Mouse (Mus musculus) stomach, embryonic 15.5 days (tissue): ENCODE measurements around the gene Atp6v1e2. TPM values are rescaled to one million over a fixed set of nuclear protein-coding genes. Genes with fewer than 3 reads are reported as not detected.

Experiments
- ATAC-seq: fragments of 200-750 bp; cut with Nextera tagmentation; 2 replicates; pipeline ENCODE4 v1.8.0; 2017; ENCODE audit warnings: low read depth, moderate number of reproducible peaks, moderate TSS enrichment; ENCODE audit not compliant: insufficient read depth, low FRiP score
- H3K27ac ChIP-seq: fragments of 300-500 bp; sonication (generic); 2 replicates; pipeline ENCODE4 v1.5.1; 2015; ENCODE audit warnings: mild to moderate bottlenecking, inconsistent platforms
- H3K27me3 ChIP-seq: fragments of 300-500 bp; sonication (generic); replicated peaks from 2 replicates; pipeline ENCODE4 v1.6.1; 2015; ENCODE audit warnings: inconsistent platforms
- H3K36me3 ChIP-seq: fragments of 300-500 bp; sonication (generic); 2 replicates; pipeline ENCODE4 v1.6.1; 2015; ENCODE audit warnings: inconsistent platforms
- H3K4me1 ChIP-seq: fragments of 300-500 bp; sonication (generic); 2 replicates; pipeline ENCODE4 v1.6.1; 2015; ENCODE audit warnings: inconsistent platforms
- H3K4me2 ChIP-seq: fragments of 300-500 bp; sonication (generic); 2 replicates; pipeline ENCODE4 v1.6.1; 2015; ENCODE audit warnings: mild to moderate bottlenecking, inconsistent platforms
- H3K4me3 ChIP-seq: fragments of 300-500 bp; sonication (generic); replicated peaks from 2 replicates; pipeline ENCODE4 v1.5.1; 2015; ENCODE audit warnings: inconsistent platforms
- H3K9ac ChIP-seq: fragments of 300-500 bp; sonication (generic); 2 replicates; pipeline ENCODE4 v1.6.1; 2015; ENCODE audit warnings: inconsistent platforms
- H3K9me3 ChIP-seq: fragments of 300-500 bp; sonication (generic); 2 replicates; pipeline ENCODE4 v1.6.1; 2016; ENCODE audit warnings: inconsistent platforms
- WGBS: fragments of 180-500 bp; shearing (Covaris S2); methylation state at CpG from one replicate; pipeline ENCODE4 v1.1.7; 2015; 5-methylcytosine and 5-hydroxymethylcytosine counted together
- polyA plus RNA-seq: library from polyadenylated mRNA; unstranded; fragments of >200 nt; fragmentation: Nextera tagmentation; extraction: Ambion mirVana; gene quantifications from 2 replicates; pipeline ENCODE4 v1.2.1, GENCODE M21; 2015

The Atp6v1e2 gene
- polyA plus RNA-seq, 1 experiment from 2014 or later = not detected

DNA sequence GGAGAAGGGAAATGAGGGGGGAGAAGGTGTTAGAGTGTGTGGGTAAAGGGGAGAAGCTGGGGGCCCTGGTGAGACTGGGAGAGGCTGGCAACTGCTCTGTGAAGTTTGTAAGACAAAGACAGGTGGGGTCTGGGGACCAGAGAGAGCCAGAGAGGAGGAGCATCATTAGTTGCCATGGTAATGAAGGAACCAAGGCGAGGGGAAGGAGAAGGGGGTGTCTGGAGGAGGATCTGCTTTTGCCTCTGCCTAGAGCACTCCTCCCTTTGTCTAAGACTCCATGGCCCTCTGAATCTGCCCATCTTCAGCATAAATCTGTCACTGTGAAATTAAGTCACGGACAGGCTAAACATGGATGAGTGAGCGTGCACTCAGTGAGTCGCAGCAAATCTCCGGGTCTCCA, 14.8 kb downstream of the Atp6v1e2 start:
- Histone ChIP-seq H3K4me3 (no peak overlapping the region), H3K27me3 (0 out of 2 replicates have a peak, but pooled peaks cover 6% of the 10 kb centered on the region), H3K9me3 (no peaks in the 10 kb centered on the region), H3K4me2 (no peak overlapping the region), H3K9ac (no peak overlapping the region), H3K27ac (no peak overlapping the region), H3K36me3 (no peaks in the 10 kb centered on the region), H3K4me1 (no peaks in the 10 kb centered on the region)
- ATAC-seq = no peak
- WGBS = 50% methylated on average over 5 of the region's 5 CpGs

- Histone ChIP-seq H3K9me3 (no peaks in the 10 kb centered on the region), H3K4me3 (no peak overlapping the region), H3K36me3 (no peaks in the 10 kb centered on the region), H3K27me3 (0 out of 2 replicates have a peak, but pooled peaks cover 6% of the 10 kb centered on the region), H3K4me2 (no peak overlapping the region), H3K27ac (no peak overlapping the region), H3K9ac (no peak overlapping the region), H3K4me1 (no peaks in the 10 kb centered on the region)
- ATAC-seq = no peak
These were observed 17.7 kb downstream of the Atp6v1e2 start for GRCm38 (mm10) chr17:86929981-86930380.

DNA sequence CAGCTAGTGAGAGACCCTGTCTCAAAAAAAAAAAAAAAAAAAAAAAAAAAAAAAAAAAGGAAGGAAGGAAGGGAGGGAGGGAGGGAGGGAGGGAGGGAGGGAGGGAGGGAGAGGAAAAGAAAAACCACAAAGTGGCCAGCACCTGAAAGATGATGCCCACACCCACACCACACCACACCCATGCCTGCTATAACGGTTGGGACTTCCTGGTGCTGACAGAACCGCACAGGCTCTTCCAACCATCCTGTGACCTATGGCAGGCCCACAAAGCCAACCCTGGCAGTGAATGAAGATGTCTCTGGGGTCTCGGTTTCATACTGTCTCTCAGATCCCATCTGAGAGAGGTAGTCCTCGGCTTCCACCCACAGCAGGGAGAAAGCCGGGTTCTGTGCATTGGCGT, 18.3 kb downstream of the Atp6v1e2 start:
- Histone ChIP-seq H3K4me2 (no peak overlapping the region), H3K27ac (no peak overlapping the region), H3K4me1 (no peaks in the 10 kb centered on the region), H3K4me3 (no peak overlapping the region), H3K9me3 (no peaks in the 10 kb centered on the region), H3K9ac (no peak overlapping the region), H3K36me3 (no peaks in the 10 kb centered on the region), H3K27me3 (no peaks in the 10 kb centered on the region)
- whole genome bisulfite sequencing = 74% methylated on average over 6 of the region's 6 CpGs
- ATAC-seq = no peak

DNA sequence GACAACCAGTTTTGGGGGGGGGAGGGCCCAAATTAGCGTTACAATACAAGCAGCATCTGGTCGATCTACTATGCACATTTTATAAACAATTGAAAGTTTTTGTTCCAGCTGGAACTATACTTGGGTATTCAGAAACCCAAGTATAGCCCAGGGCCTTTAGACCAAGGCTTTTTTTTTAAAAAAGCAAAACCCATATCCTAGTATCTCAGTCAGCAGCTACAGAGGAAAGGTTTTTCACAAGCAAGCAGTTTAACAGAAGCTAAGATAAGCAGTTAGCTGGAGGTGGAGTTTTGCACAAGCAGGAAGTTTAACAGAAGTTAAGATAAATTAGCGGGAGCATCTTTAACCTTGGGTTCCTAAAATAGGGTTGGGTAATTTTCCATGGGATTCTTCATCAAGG, 20.9 kb downstream of the Atp6v1e2 start:
- no peaks in the 10 kb centered on the region for H3K9me3 ChIP-seq
- 82% methylated on average over 3 of the region's 3 CpGs for WGBS
- H3K9ac ChIP-seq = no peak overlapping the region
- no peak overlapping the region for H3K4me2 ChIP-seq
- H3K4me1 ChIP-seq = no peaks in the 10 kb centered on the region
- no peak overlapping the region for H3K4me3 ChIP-seq
- ATAC-seq = no peak
- H3K36me3 ChIP-seq = no peaks in the 10 kb centered on the region
- no peak overlapping the region for H3K27ac ChIP-seq
- H3K27me3 ChIP-seq = no peaks in the 10 kb centered on the region

- Histone ChIP-seq H3K27ac (no peak overlapping the region), H3K4me1 (no peaks in the 10 kb centered on the region), H3K9me3 (no peaks in the 10 kb centered on the region), H3K9ac (no peak overlapping the region), H3K27me3 (no peaks in the 10 kb centered on the region), H3K36me3 (no peaks in the 10 kb centered on the region), H3K4me2 (no peak overlapping the region), H3K4me3 (no peak overlapping the region)
- no peak for ATAC-seq
- WGBS = 65% methylated on average over 3 of the region's 3 CpGs
These were observed 23.0 kb downstream of the Atp6v1e2 start for GRCm38 (mm10) chr17:86924679-86925078.

- H3K4me3 ChIP-seq = no peak overlapping the region
- no peak overlapping the region for H3K9ac ChIP-seq
- no peaks in the 10 kb centered on the region for H3K4me1 ChIP-seq
- no peaks in the 10 kb centered on the region for H3K36me3 ChIP-seq
- ATAC-seq = no peak
- no peak overlapping the region for H3K4me2 ChIP-seq
- WGBS = 66% methylated on average over 11 of the region's 11 CpGs
- no peaks in the 10 kb centered on the region for H3K9me3 ChIP-seq
- H3K27ac ChIP-seq = no peak overlapping the region
- H3K27me3 ChIP-seq = no peaks in the 10 kb centered on the region
These were observed 28.0 kb downstream of the Atp6v1e2 start for GRCm38 (mm10) chr17:86919729-86920128.

- H3K4me1 ChIP-seq = no peaks in the 10 kb centered on the region
- WGBS = 63% methylated on average over 6 of the region's 6 CpGs
- no peak overlapping the region for H3K4me2 ChIP-seq
- H3K9me3 ChIP-seq = no peaks in the 10 kb centered on the region
- no peak overlapping the region for H3K9ac ChIP-seq
- no peak for ATAC-seq
- no peak overlapping the region for H3K27ac ChIP-seq
- H3K27me3 ChIP-seq = no peaks in the 10 kb centered on the region
- no peak overlapping the region for H3K4me3 ChIP-seq
- no peaks in the 10 kb centered on the region for H3K36me3 ChIP-seq
These were observed 28.9 kb downstream of the Atp6v1e2 start for GRCm38 (mm10) chr17:86918786-86919185.

DNA sequence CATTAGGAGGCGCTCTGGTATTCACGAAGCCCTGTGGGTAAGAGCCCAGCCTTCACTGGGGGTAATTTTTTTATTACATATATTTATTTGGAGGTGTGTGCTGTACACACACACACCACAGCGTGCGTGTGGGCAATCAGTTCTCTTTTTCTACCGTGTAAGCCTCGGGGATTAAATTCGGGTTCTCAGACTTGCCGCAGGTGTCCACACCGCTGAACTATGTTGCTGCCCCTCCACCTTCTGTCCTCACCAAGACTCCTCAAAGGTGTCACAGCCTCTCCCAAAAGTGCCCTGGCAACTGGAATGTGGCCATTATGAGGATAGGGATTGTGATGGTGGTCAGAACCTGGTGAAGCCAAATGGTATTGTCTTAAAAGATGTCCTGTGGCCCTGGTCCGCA, 30.6 kb downstream of the Atp6v1e2 start, which contains the start of gene Tmem247:
Gene Tmem247 (plus strand): TSS at position 301 of the 400 bp plus-strand sequence.
- Histone ChIP-seq H3K4me1 (no peaks in the 10 kb centered on the region), H3K9ac (no peak within 1 kb of the TSS), H3K36me3 (no peaks in the 10 kb centered on the region), H3K4me3 (no peak within 1 kb of the TSS), H3K9me3 (no peaks in the 10 kb centered on the region), H3K4me2 (no peak within 1 kb of the TSS), H3K27ac (no peak within 1 kb of the TSS), H3K27me3 (no peaks in the 10 kb centered on the region)
- 86% methylated on average over 10 of the region's 10 CpGs for WGBS
- ATAC-seq = no peak

- no peak overlapping the region for H3K27ac ChIP-seq
- WGBS = 70% methylated on average over 4 of the region's 4 CpGs
These were observed 32.2 kb downstream of the Atp6v1e2 start for GRCm38 (mm10) chr17:86915540-86915939.

GRCm38 (mm10) chr17:86913003-86913607, 34.6 kb downstream of the Atp6v1e2 start:
- H3K36me3 ChIP-seq = no peaks in the 10 kb centered on the region
- no peak overlapping the region for H3K4me2 ChIP-seq
- no peak overlapping the region for H3K27ac ChIP-seq
- WGBS = 71% methylated on average over 7 of the region's 7 CpGs
- H3K9me3 ChIP-seq = no peaks in the 10 kb centered on the region
- no peaks in the 10 kb centered on the region for H3K4me1 ChIP-seq
- 0 out of 2 replicates have a peak, but pooled peaks cover 4% of the 10 kb centered on the region for H3K27me3 ChIP-seq
- H3K4me3 ChIP-seq = no peak overlapping the region
- ATAC-seq = no peak
- H3K9ac ChIP-seq = no peak overlapping the region

More at GRCm38 (mm10) chr17:86915540-86915939, 32.2 kb downstream of the Atp6v1e2 start:
- Histone ChIP-seq H3K27me3 (no peaks in the 10 kb centered on the region), H3K9me3 (no peaks in the 10 kb centered on the region), H3K36me3 (no peaks in the 10 kb centered on the region), H3K4me1 (no peaks in the 10 kb centered on the region), H3K9ac (no peak overlapping the region), H3K4me2 (no peak overlapping the region), H3K4me3 (no peak overlapping the region)
- no peak for ATAC-seq

DNA sequence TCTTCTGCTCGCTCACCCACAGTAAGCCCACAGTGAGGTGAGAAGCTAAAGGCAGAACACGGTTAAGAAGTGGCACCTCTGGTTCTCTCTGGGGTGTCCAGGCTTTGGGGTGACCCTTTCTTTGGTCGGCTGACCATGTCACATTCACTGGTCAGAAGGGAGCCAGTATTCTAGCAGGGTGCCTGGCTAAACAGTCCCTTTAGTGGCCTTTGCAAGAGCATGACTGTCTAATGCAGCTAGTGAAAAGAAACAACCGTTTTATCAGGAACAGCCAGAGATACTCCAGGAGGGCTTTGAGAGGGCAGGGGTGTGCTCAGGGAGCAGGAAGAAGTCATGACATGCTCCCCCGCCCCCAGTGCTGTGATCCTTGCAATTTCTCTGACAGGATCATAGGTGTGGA, 36.4 kb downstream of the Atp6v1e2 start:
- 59% methylated on average over 5 of the region's 5 CpGs for WGBS
- Histone ChIP-seq H3K9me3 (no peaks in the 10 kb centered on the region), H3K27me3 (0 out of 2 replicates have a peak, but pooled peaks cover 4% of the 10 kb centered on the region), H3K4me1 (no peaks in the 10 kb centered on the region), H3K4me2 (no peak overlapping the region), H3K36me3 (no peaks in the 10 kb centered on the region), H3K4me3 (no peak overlapping the region), H3K27ac (no peak overlapping the region), H3K9ac (no peak overlapping the region)
- no peak for ATAC-seq

GRCm38 (mm10) chr17:86909733-86910495, 37.8 kb downstream of the Atp6v1e2 start:
- 70% methylated on average over 14 of the region's 14 CpGs for WGBS
- ATAC-seq = no peak
- H3K4me3 ChIP-seq = no peak overlapping the region

More at GRCm38 (mm10) chr17:86909733-86910495, 37.8 kb downstream of the Atp6v1e2 start:
- Histone ChIP-seq H3K36me3 (no peaks in the 10 kb centered on the region), H3K27ac (no peak overlapping the region), H3K9ac (no peak overlapping the region), H3K27me3 (0 out of 2 replicates have a peak, but pooled peaks cover 4% of the 10 kb centered on the region), H3K4me1 (0 out of 2 replicates have a peak, but pooled peaks cover 11% of the 10 kb centered on the region), H3K9me3 (no peaks in the 10 kb centered on the region), H3K4me2 (no peak overlapping the region)
